27 mouse cellular contexts compared by ENCODE assay signal in genomic region chr1:22709461-22709860, GRCm38 (mm10).
A peak's percentile ranks its signal among the peaks of the same experiment; 100 is the strongest.
DNase-seq lines count a peak whose midpoint lies in the region; ATAC-seq and TF ChIP-seq lines count a peak whose summit lies in the region.
"Had no signal": no experiment of that assay in that cellular context is flagged by ENCODE, and none has a peak within 500 bp of the region (broad histone marks: within the 10 kb centered on the region; RNA-seq: fewer than 3 reads in every experiment).

No protein-coding gene starts in this region.

- no peak overlapping the region for H3K9ac ChIP-seq in liver, postnatal 0 days (replicated peaks)
- H3K9ac ChIP-seq: embryonic facial prominence, embryonic 13.5 days; forebrain, embryonic 12.5 days; heart, embryonic 12.5 days; limb, embryonic 13.5 days; liver, embryonic 12.5 days; lung, embryonic 14.5 days; midbrain, embryonic 12.5 days had no signal

- H3K4me2 ChIP-seq in liver, postnatal 0 days (ENCODE audit: low read depth, low read length), result no peak overlapping the region
- H3K4me2 ChIP-seq: embryonic facial prominence, embryonic 13.5 days; forebrain, embryonic 12.5 days; heart, embryonic 12.5 days; limb, embryonic 13.5 days; liver, embryonic 12.5 days; lung, embryonic 14.5 days; midbrain, embryonic 12.5 days had no signal

- peak; percentile 52; the same call in 1 of the 2 replicates for ATAC-seq in cerebellum, adult (ENCODE audit: insufficient number of reproducible peaks, low FRiP score, low TSS enrichment)
- ATAC-seq in liver, postnatal 0 days, result no peak
- ATAC-seq: hindbrain, postnatal 0 days; intestine, embryonic 16.5 days; liver, embryonic 12.5 days had no signal

- no peak for DNase-seq in cerebellum, postnatal 4 days (ENCODE audit: low spot score in 2 of 2)
- peak; percentile 21 for DNase-seq in layer of hippocampus, adult 9-10 months (ENCODE audit: low spot score)
- no peak for DNase-seq in layer of hippocampus, postnatal 25 days (ENCODE audit: extremely low spot score in 1 of 2, low spot score in 1 of 2)
- peak; percentile 70 for DNase-seq in cerebellum, adult 9-10 months
- DNase-seq in lung, adult 18-20 months, result no peak
- DNase-seq in liver, postnatal 0 days, result no peak
- DNase-seq: adrenal gland, postnatal 10 days; embryo, embryonic 11 days; gastrocnemius, postnatal 25 days; heart, adult 18-20 months; heart, postnatal 10 days; kidney, postnatal 36 days; lung, embryonic 14.5 days; right cerebral cortex, adult 18-20 months; right cerebral cortex, postnatal 4 days; thymus, postnatal 25 days had no signal

- 31% methylated on average over 2 of the region's 2 CpGs for WGBS in liver, postnatal 0 days (ENCODE audit: insufficient replicate concordance)

- H3K36me3 ChIP-seq in liver, postnatal 0 days (replicated peaks; ENCODE audit: insufficient read depth, low read length), result no peaks in the 10 kb centered on the region
- H3K36me3 ChIP-seq: embryonic facial prominence, embryonic 13.5 days; forebrain, embryonic 12.5 days; heart, embryonic 12.5 days; hindbrain, embryonic 10.5 days; limb, embryonic 13.5 days; liver, embryonic 12.5 days; midbrain, embryonic 12.5 days had no signal

- no peaks in the 10 kb centered on the region for H3K27me3 ChIP-seq in liver, postnatal 0 days (ENCODE audit: insufficient read depth, low read length)
- H3K27me3 ChIP-seq: embryonic facial prominence, embryonic 13.5 days; forebrain, embryonic 12.5 days; heart, embryonic 12.5 days; limb, embryonic 13.5 days; liver, embryonic 12.5 days; midbrain, embryonic 12.5 days had no signal

- no peak for TF ChIP-seq EP300 in liver, postnatal 0 days (IDR thresholded peaks at IDR 0.05; ENCODE audit: low read depth)

- TF ChIP-seq CTCF in liver, postnatal 0 days (IDR thresholded peaks at IDR 0.05; ENCODE audit: low read depth), result no peak

- H3K9me3 ChIP-seq in liver, postnatal 0 days (ENCODE audit: low read length), result no peaks in the 10 kb centered on the region
- H3K9me3 ChIP-seq: embryonic facial prominence, embryonic 13.5 days; forebrain, embryonic 12.5 days; heart, embryonic 12.5 days; hindbrain, embryonic 10.5 days; limb, embryonic 13.5 days; liver, embryonic 12.5 days; midbrain, embryonic 12.5 days had no signal

- no peak overlapping the region for H3K27ac ChIP-seq in liver, postnatal 0 days (ENCODE audit: low read depth)
- H3K27ac ChIP-seq: embryonic facial prominence, embryonic 13.5 days; forebrain, embryonic 12.5 days; hindbrain, embryonic 10.5 days; hindbrain, postnatal 0 days; limb, embryonic 13.5 days; liver, embryonic 12.5 days; midbrain, embryonic 12.5 days had no signal

- H3K4me1 ChIP-seq in liver, postnatal 0 days (ENCODE audit: insufficient read depth), result no peaks in the 10 kb centered on the region
- H3K4me1 ChIP-seq: embryonic facial prominence, embryonic 13.5 days; forebrain, embryonic 12.5 days; heart, embryonic 12.5 days; hindbrain, embryonic 10.5 days; limb, embryonic 13.5 days; liver, embryonic 12.5 days; midbrain, embryonic 12.5 days had no signal

- no peak overlapping the region for H3K4me3 ChIP-seq in liver, postnatal 0 days (ENCODE audit: low read depth, low read length)
- H3K4me3 ChIP-seq: embryonic facial prominence, embryonic 13.5 days; erythroblast, embryonic 14.5 days; forebrain, embryonic 12.5 days; heart, embryonic 12.5 days; hindbrain, embryonic 10.5 days; limb, embryonic 13.5 days; liver, embryonic 12.5 days; midbrain, embryonic 12.5 days had no signal

Comparison
In these comparisons a context has a peak if more than half of its experiments do, and no peak if none do; other contexts are left out.
1. DNase-seq: peak in layer of hippocampus, adult 9-10 months (single experiment) and cerebellum, adult 9-10 months (single experiment); none in cerebellum, postnatal 4 days (0 of 2), layer of hippocampus, postnatal 25 days (0 of 2), lung, adult 18-20 months (0 of 2) and liver, postnatal 0 days (single experiment).